Mouse (Mus musculus) liver, embryonic 11.5 days (tissue): ENCODE results near the gene Ccdc162. TPM values are rescaled to one million over a fixed set of nuclear protein-coding genes. Genes with fewer than 3 reads are reported as not detected.

Experiments used
- ATAC-seq: fragments of 200-750 bp; cut with Nextera tagmentation; replicated peaks from 2 replicates; pipeline ENCODE4 v1.8.0; 2017; ENCODE audit warnings: moderate number of reproducible peaks, mild to moderate bottlenecking, moderate TSS enrichment, moderate library complexity; ENCODE audit not compliant: low FRiP score
- DNase-seq: peaks from one replicate; pipeline ENCODE4 v3.0.0-alpha.2; 2017; ENCODE audit warnings: low spot score
- H3K27ac ChIP-seq: fragments of 300-500 bp; sonication (generic); 2 replicates; pipeline ENCODE4 v1.5.1; 2014; ENCODE audit warnings: mild to moderate bottlenecking, low read depth, low read length, control low read depth
- H3K27me3 ChIP-seq: fragments of 300-500 bp; sonication (generic); replicated peaks from 2 replicates; pipeline ENCODE4 v1.6.1; 2014; ENCODE audit warnings: low read length, mixed read lengths; ENCODE audit not compliant: control insufficient read depth, insufficient read depth
- H3K36me3 ChIP-seq: fragments of 300-500 bp; sonication (generic); 2 replicates; pipeline ENCODE4 v1.6.1; 2014; ENCODE audit warnings: mild to moderate bottlenecking, low read length, moderate library complexity, mixed read lengths; ENCODE audit not compliant: control insufficient read depth, insufficient read depth
- H3K4me1 ChIP-seq: fragments of 300-500 bp; sonication (generic); replicated peaks from 2 replicates; pipeline ENCODE4 v1.6.1; 2014; ENCODE audit warnings: low read length, mixed read lengths; ENCODE audit not compliant: control insufficient read depth, insufficient read depth
- H3K4me2 ChIP-seq: fragments of 300-500 bp; sonication (generic); 2 replicates; pipeline ENCODE4 v1.6.1; 2014; ENCODE audit warnings: mild to moderate bottlenecking, control low read depth, moderate library complexity
- H3K4me3 ChIP-seq: fragments of 300-500 bp; sonication (generic); 2 replicates; pipeline ENCODE4 v1.5.1; 2014; ENCODE audit warnings: low read depth, low read length, control low read depth
- H3K9ac ChIP-seq: fragments of 300-500 bp; sonication (generic); 2 replicates; pipeline ENCODE4 v1.6.1; 2014; ENCODE audit warnings: low read depth, low read length, control low read depth
- H3K9me3 ChIP-seq: fragments of 300-500 bp; sonication (generic); 2 replicates; pipeline ENCODE4 v1.6.1; 2016; ENCODE audit warnings: low read length, inconsistent platforms, mixed read lengths; ENCODE audit not compliant: control insufficient read depth
- WGBS: fragments of 180-500 bp; shearing (Covaris S2); extraction: QIAGEN DNeasy Blood & Tissue Kit; methylation state at CpG from one replicate; pipeline ENCODE4 v1.1.7; 2014; 5-methylcytosine and 5-hydroxymethylcytosine counted together
- polyA plus RNA-seq: library from polyadenylated mRNA; unstranded; fragments of >200 nt; fragmentation: Nextera tagmentation; extraction: Ambion mirVana; gene quantifications from 2 replicates; pipeline ENCODE4 v1.2.1, GENCODE M21; 2014

Ccdc162 gene
- polyA plus RNA-seq, 1 experiment from 2014 or later, result 0.43 TPM

DNA sequence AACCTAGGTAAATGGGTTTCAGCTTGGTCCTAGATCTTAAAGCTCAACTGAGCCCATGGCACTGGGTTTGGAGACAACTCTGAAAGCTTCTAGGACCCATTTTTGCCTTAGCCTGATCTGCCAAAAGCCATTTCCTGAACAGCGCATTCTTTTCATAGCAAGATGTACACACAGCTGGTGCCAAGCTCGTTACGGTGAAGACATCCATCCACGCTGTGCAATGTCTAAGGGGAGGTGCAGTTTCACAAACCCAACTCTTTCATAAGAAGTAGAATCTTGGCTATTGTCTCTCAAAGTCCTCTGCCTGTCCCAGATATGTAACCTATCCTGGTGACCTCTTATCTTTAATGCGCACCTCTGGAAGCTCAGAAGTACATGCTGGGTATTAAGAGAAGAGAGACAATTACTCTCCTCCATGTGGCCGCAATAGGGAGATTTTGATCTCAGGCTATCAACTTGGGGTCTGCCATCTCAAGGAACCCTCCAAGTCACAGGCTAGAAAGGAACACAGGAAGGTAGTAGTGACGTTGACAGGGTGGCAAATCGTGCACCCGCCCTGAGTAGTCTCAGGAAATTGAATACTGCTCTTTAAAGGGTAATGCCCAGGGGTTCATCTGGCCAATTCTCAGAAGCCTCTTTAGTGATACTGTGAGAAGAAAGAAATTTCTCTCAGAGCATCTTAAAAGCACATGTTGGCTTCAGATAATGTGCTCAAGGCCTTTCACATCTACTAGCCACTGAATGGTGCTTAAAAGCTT lies 81.0 kb downstream of the Ccdc162 start:
- no peaks in the 10 kb centered on the region for H3K36me3 ChIP-seq
- no peak for ATAC-seq
- no peak overlapping the region for H3K4me3 ChIP-seq
- no peak overlapping the region for H3K4me2 ChIP-seq
- DNase-seq, result no peak
- no peaks in the 10 kb centered on the region for H3K4me1 ChIP-seq
- no peaks in the 10 kb centered on the region for H3K27me3 ChIP-seq
- 70% methylated on average over 9 of the region's 9 CpGs for WGBS
- no peak overlapping the region for H3K27ac ChIP-seq
- no peaks in the 10 kb centered on the region for H3K9me3 ChIP-seq
- no peak overlapping the region for H3K9ac ChIP-seq

DNA sequence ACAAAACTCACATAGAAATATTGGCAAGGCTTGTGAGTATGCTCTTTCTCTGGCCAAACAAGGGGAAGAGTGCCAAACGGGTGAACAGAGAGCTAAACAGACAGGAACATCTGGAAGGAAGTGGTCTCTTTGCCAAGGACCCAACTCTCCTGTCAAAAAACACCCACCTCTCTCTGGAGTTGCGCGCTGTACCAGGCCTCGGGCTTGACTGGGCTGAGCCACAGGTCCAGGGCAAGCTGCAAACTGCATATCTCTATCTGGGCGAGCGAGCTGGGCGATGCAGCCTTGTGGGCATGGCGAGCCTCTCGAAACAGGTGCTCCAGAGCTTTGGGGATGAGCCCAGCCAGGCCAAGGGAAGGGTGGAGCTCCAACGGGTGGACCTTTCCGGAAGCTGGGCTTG lies 82.6 kb downstream of the Ccdc162 start:
- 84% methylated on average over 11 of the region's 11 CpGs for WGBS
- no peaks in the 10 kb centered on the region for H3K36me3 ChIP-seq

DNA sequence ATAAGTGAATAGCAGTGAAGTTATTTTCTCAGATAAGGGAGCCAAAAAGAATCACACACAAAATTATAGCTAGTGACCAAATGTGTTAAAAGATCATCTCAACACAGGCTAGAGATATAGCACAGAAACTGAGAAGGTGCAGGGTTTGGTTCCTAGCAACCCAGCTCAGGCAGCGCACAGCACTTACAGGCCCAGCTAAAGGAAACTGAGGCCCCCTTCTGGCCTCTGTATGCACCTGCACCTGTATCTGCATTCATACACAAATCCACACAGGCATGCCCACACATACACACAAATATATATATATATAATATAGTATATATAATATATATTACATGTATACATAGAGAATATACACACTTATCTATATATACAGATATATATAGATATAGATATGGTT lies 84.4 kb downstream of the Ccdc162 start:
- Histone ChIP-seq H3K9ac (no peak overlapping the region), H3K4me3 (no peak overlapping the region), H3K27ac (no peak overlapping the region), H3K27me3 (no peaks in the 10 kb centered on the region), H3K4me1 (no peaks in the 10 kb centered on the region), H3K4me2 (no peak overlapping the region), H3K9me3 (no peaks in the 10 kb centered on the region), H3K36me3 (no peaks in the 10 kb centered on the region)
- ATAC-seq (no peak), DNase-seq (no peak)
- WGBS, result 97% methylated on average over 1 of the region's 1 CpGs

More for the DNA sequence above, 82.6 kb downstream of the Ccdc162 start:
- DNase-seq (no peak), ATAC-seq (no peak)
- H3K9ac ChIP-seq, result no peak overlapping the region
- H3K27me3 ChIP-seq, result no peaks in the 10 kb centered on the region
- no peak overlapping the region for H3K27ac ChIP-seq
- H3K4me2 ChIP-seq, result no peak overlapping the region
- H3K4me3 ChIP-seq, result no peak overlapping the region
- H3K9me3 ChIP-seq, result no peaks in the 10 kb centered on the region
- no peaks in the 10 kb centered on the region for H3K4me1 ChIP-seq

DNA sequence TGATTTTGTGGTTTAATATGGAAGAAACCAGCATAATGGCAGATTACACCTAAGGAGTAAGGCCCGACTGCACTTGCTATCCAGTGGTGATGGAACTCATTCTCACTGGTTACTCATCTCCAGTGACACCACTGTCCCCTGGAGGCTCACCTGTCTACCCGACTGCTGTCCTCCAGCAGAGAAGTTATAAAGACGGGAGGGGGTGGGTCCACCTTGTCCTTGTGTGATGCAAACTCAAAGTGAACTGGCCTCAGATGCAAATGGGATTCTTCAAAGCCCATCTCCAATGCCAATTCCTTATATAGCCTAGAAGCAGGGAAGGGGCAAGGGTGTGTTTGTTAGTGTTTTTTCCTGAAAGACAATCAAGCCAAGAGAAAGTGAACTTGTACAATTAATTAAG lies 89.4 kb downstream of the Ccdc162 start:
- Histone ChIP-seq H3K36me3 (no peaks in the 10 kb centered on the region), H3K4me3 (no peak overlapping the region), H3K27me3 (no peaks in the 10 kb centered on the region), H3K27ac (no peak overlapping the region), H3K4me1 (no peaks in the 10 kb centered on the region), H3K9ac (no peak overlapping the region), H3K9me3 (no peaks in the 10 kb centered on the region), H3K4me2 (no peak overlapping the region)
- 72% methylated on average over 3 of the region's 3 CpGs for WGBS
- no peak for DNase-seq
- no peak for ATAC-seq

DNA sequence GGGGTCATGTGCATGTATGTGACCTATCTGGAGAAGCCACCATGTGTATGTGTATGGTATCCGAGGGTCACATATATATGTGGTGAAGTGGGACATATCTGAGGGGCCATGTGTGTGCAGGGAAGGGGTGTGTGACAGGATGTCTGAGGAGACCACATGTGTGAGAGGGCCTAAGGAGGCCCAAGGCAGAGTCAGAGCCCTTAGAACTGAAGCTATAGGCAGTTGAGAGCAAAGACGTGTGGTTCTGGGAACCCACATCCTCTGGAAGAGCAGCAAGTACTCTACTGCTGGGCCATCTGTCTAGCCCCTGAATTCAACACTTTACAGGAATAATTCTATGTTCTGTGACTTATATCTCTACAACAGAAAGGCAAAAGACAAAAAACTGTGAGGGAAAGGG lies 96.4 kb downstream of the Ccdc162 start:
- Histone ChIP-seq H3K36me3 (no peaks in the 10 kb centered on the region), H3K4me2 (no peak overlapping the region), H3K27me3 (no peaks in the 10 kb centered on the region), H3K9ac (no peak overlapping the region), H3K4me1 (no peaks in the 10 kb centered on the region), H3K27ac (no peak overlapping the region), H3K4me3 (no peak overlapping the region), H3K9me3 (no peaks in the 10 kb centered on the region)
- DNase-seq (no peak), ATAC-seq (no peak)
- WGBS, result 81% methylated on average over 2 of the region's 2 CpGs

DNA sequence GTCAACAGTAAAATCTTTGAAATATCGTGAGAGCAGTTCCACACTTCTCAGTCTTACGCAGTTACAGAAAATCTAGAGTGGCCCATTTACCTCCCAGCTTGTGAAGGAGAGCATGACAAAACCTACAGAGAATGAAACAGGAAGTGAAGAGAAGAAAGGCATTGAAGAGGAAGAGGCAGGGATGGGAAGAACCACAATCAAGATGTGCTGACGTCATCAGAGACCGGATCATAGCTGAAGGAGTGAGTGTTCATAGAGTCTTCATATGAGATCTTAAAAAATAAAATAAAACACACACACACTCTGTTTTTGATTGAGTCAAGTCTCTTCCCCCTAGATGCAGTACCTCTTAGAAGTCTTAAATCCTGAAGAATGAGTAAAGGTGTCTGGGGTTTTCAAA lies 100.9 kb downstream of the Ccdc162 start:
- Histone ChIP-seq H3K27me3 (no peaks in the 10 kb centered on the region), H3K27ac (no peak overlapping the region), H3K9me3 (no peaks in the 10 kb centered on the region), H3K4me1 (no peaks in the 10 kb centered on the region), H3K4me3 (no peak overlapping the region), H3K36me3 (no peaks in the 10 kb centered on the region), H3K9ac (no peak overlapping the region), H3K4me2 (no peak overlapping the region)
- ATAC-seq, result no peak
- WGBS, result 75% methylated on average over 4 of the region's 4 CpGs
- DNase-seq, result no peak

DNA sequence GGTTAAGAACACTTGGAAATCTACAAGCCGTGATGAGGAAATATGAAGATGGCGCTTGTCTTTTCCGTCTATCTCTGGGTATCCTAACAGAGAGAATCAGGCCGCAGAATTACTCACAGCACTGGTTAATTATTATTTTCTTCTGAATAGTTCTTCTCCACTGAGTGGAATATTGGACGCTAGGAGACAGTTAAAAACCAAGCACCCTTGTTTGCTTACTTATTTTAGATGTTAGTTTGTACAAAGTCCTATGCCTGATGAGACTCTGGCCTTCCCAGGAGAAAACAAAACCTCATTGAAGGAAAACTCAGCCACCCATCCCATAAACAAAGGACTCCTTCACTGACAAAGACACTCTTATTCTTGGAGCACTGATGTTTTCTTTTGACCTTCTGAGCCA lies 104.5 kb downstream of the Ccdc162 start:
- H3K4me1 ChIP-seq, result no peaks in the 10 kb centered on the region
- H3K36me3 ChIP-seq, result no peaks in the 10 kb centered on the region
- H3K9ac ChIP-seq, result no peak overlapping the region
- ATAC-seq (no peak), DNase-seq (no peak)
- H3K4me3 ChIP-seq, result no peak overlapping the region
- WGBS, result 86% methylated on average over 5 of the region's 5 CpGs
- H3K27me3 ChIP-seq, result no peaks in the 10 kb centered on the region
- H3K4me2 ChIP-seq, result no peak overlapping the region
- H3K27ac ChIP-seq, result no peak overlapping the region
- no peaks in the 10 kb centered on the region for H3K9me3 ChIP-seq

DNA sequence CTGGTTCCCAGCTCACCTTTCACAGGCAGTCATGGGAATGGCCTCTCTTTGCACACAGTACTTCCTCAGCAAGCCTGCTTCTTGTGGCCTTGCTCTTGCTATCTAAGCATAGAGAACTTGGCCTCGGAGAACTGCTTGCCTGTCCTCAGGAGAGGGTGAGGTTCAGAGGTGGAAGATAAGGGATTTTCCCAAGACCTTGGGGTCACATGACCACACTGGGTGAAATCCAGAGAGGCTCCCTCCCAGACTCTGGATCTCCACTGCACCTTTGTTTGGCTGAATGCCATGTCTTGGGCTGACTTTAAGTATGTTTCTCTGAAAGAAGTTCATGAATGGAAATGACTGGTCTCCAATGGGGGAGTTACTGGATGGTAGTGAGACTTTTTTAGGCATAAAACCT lies 107.0 kb downstream of the Ccdc162 start:
- Histone ChIP-seq H3K27ac (no peak overlapping the region), H3K9ac (no peak overlapping the region), H3K27me3 (no peaks in the 10 kb centered on the region), H3K36me3 (no peaks in the 10 kb centered on the region), H3K4me1 (peaks cover 9% of the 10 kb centered on the region; the same call in 1 of the 2 replicates), H3K4me2 (no peak overlapping the region), H3K9me3 (no peaks in the 10 kb centered on the region), H3K4me3 (no peak overlapping the region)
- DNase-seq, result no peak
- ATAC-seq, result no peak
- 48% methylated on average over 1 of the region's 1 CpGs for WGBS

DNA sequence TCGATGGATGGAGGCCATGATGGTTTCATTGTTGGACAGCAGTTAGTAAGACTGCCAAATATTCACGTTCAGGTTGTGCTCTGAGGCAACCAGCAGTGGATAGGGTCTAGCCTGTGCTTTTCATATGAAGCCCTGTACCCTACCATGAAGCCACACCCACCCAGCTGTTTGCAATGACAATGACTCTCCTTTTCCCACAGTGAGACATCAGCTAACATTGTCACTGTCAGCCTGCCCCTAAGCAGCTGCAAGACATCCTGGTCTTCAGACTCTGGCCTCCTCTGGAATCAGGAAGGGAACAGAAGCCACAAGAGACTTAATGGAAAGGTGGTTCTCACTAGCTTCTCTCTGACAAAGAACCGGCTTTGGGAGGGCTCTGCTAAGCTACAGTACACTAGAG lies 107.9 kb downstream of the Ccdc162 start:
- 72% methylated on average over 3 of the region's 3 CpGs for WGBS
- Histone ChIP-seq H3K27me3 (no peaks in the 10 kb centered on the region), H3K9me3 (no peaks in the 10 kb centered on the region), H3K27ac (no peak overlapping the region), H3K4me1 (peaks cover 9% of the 10 kb centered on the region; the same call in 1 of the 2 replicates), H3K4me2 (no peak overlapping the region), H3K36me3 (no peaks in the 10 kb centered on the region), H3K9ac (no peak overlapping the region), H3K4me3 (no peak overlapping the region)
- no peak for DNase-seq
- no peak for ATAC-seq
